8 mouse cellular contexts compared by ENCODE assay signal in genomic region chr4:43560243-43560611, GRCm38 (mm10). TPM values are rescaled to one million over a fixed set of nuclear protein-coding genes. Genes with fewer than 3 reads are reported as not detected.
DNase-seq lines count a peak whose midpoint lies in the region; ATAC-seq lines count a peak whose summit lies in the region.

No protein-coding gene starts in this region.

- no peaks in the 10 kb centered on the region for H3K9me3 ChIP-seq in erythroblast, embryonic 14.5 days (ENCODE audit: control insufficient read depth, low read length)
- no peaks in the 10 kb centered on the region for H3K9me3 ChIP-seq in heart, embryonic 13.5 days
- H3K9me3 ChIP-seq in kidney, embryonic 16.5 days (ENCODE audit: low read length): no peaks in the 10 kb centered on the region

- peaks cover 66% of the 10 kb centered on the region for H3K36me3 ChIP-seq in erythroblast, embryonic 14.5 days (ENCODE audit: control insufficient read depth)
- H3K36me3 ChIP-seq in heart, embryonic 13.5 days: peaks cover 43% of the 10 kb centered on the region
- H3K36me3 ChIP-seq in kidney, embryonic 16.5 days (ENCODE audit: insufficient read depth, low read length): peaks cover 22% of the 10 kb centered on the region
- peaks cover 5% of the 10 kb centered on the region for H3K36me3 ChIP-seq in splenic B cell, adult 2 months (ENCODE audit: control insufficient read depth, insufficient read depth, low read length, poor library complexity, severe bottlenecking)

- H3K4me1 ChIP-seq in erythroblast, embryonic 14.5 days (ENCODE audit: control insufficient read depth): peaks cover 63% of the 10 kb centered on the region
- peaks cover 26% of the 10 kb centered on the region for H3K4me1 ChIP-seq in brown adipose tissue, adult 24 weeks (ENCODE audit: control insufficient read depth, insufficient read depth, insufficient read length, low read length)
- peaks cover 58% of the 10 kb centered on the region for H3K4me1 ChIP-seq in heart, embryonic 13.5 days
- peaks cover 56% of the 10 kb centered on the region for H3K4me1 ChIP-seq in kidney, embryonic 16.5 days (ENCODE audit: insufficient read depth, low read length)

- no peaks in the 10 kb centered on the region for H3K27me3 ChIP-seq in erythroblast, embryonic 14.5 days (ENCODE audit: control insufficient read depth)
- H3K27me3 ChIP-seq in heart, embryonic 13.5 days (replicated peaks): no peaks in the 10 kb centered on the region
- H3K27me3 ChIP-seq in kidney, embryonic 16.5 days (ENCODE audit: insufficient read depth, low read length): no peaks in the 10 kb centered on the region
- no peaks in the 10 kb centered on the region for H3K27me3 ChIP-seq in splenic B cell, adult 2 months (ENCODE audit: control insufficient read depth, insufficient read depth, low read length, poor library complexity, severe bottlenecking)

- 4% methylated on average over 6 of the region's 6 CpGs for WGBS in heart, embryonic 13.5 days
- 21% methylated on average over 6 of the region's 6 CpGs for WGBS in kidney, embryonic 16.5 days

- peak overlapping the region; percentile 82 for H3K4me3 ChIP-seq in erythroblast, embryonic 14.5 days (replicated peaks)
- peak overlapping the region; percentile 92 for H3K4me3 ChIP-seq in brown adipose tissue, adult 24 weeks (ENCODE audit: insufficient read depth, low read depth, low read length)
- peak overlapping the region; percentile 85 for H3K4me3 ChIP-seq in heart, embryonic 13.5 days
- peak overlapping the region; percentile 82 for H3K4me3 ChIP-seq in kidney, embryonic 16.5 days (ENCODE audit: low read length)

- peak; percentile 78 for DNase-seq in lung, postnatal 25 days (ENCODE audit: low spot score)
- peak; percentile 48 for DNase-seq in splenic B cell, adult 2 months (ENCODE audit: low read depth, low spot score)
- DNase-seq in c-Kit-positive CD71-positive TER-119-positive erythroid progenitor cells, embryonic 14.5 days (ENCODE audit: low spot score): no peak

- no peak for ATAC-seq in erythroblast, adult 5-6 weeks (replicated peaks; ENCODE audit: low FRiP score, poor library complexity, severe bottlenecking)
- no peak for ATAC-seq in heart, embryonic 13.5 days (ENCODE audit: extremely low read depth, insufficient number of reproducible peaks, low FRiP score, low TSS enrichment)
- ATAC-seq in kidney, embryonic 16.5 days (ENCODE audit: low FRiP score, low TSS enrichment): no peak

- H3K4me2 ChIP-seq in heart, embryonic 13.5 days: peak overlapping the region; percentile 86
- H3K4me2 ChIP-seq in kidney, embryonic 16.5 days (replicated peaks; ENCODE audit: low read depth, low read length): peak overlapping the region; percentile 73

- H3K27ac ChIP-seq in brown adipose tissue, adult 24 weeks (replicated peaks; ENCODE audit: low read depth, low read length): peak overlapping the region; percentile 77
- peak overlapping the region; percentile 100 for H3K27ac ChIP-seq in heart, embryonic 13.5 days (replicated peaks)
- H3K27ac ChIP-seq in kidney, embryonic 16.5 days (ENCODE audit: low read length): peak overlapping the region; percentile 100; the same call in 1 of the 2 replicates

- peak overlapping the region; percentile 98 for H3K9ac ChIP-seq in heart, embryonic 13.5 days
- H3K9ac ChIP-seq in kidney, embryonic 16.5 days (replicated peaks; ENCODE audit: low read length): peak overlapping the region; percentile 95

RNA-seq across cellular contexts. Expression of gene Creb3, which starts 1.9 kb away (rescaled TPM):
- polyA plus RNA-seq in erythroblast, embryonic 14.5 days (2012): 0.10 and 0.20 TPM in 2 replicates
- 1.7 and 6.7 TPM in 2 replicates for total RNA-seq in erythroblast, adult 5-6 weeks (2015; ENCODE audit: low replicate concordance)
- total RNA-seq in erythroblast, adult 5-6 weeks (2017; ENCODE audit: low replicate concordance): 35.8 and 52.6 TPM in 2 replicates
- 18.1 TPM in 2 replicates for polyA plus RNA-seq in brown adipose tissue, adult 24 weeks (2012; ENCODE audit: insufficient read depth, insufficient read length, missing spikeins)
- polyA plus RNA-seq in heart, embryonic 13.5 days (2015; fragmentation: Nextera tagmentation; extraction: Ambion mirVana): 57.8 and 59.1 TPM in 2 replicates
- 80.2 and 83.0 TPM in 2 replicates for polyA plus RNA-seq in kidney, embryonic 16.5 days (2015; fragmentation: Nextera tagmentation; extraction: Ambion mirVana)

RNA-seq across cellular contexts. Expression of gene Tln1, which starts 2.3 kb away (rescaled TPM):
- polyA plus RNA-seq in erythroblast, embryonic 14.5 days (2012): 17.6 and 19.2 TPM in 2 replicates
- total RNA-seq in erythroblast, adult 5-6 weeks (2015; ENCODE audit: low replicate concordance): 47.8 and 86.3 TPM in 2 replicates
- total RNA-seq in erythroblast, adult 5-6 weeks (2017; ENCODE audit: low replicate concordance): 197 and 262 TPM in 2 replicates
- 55.6 and 61.1 TPM in 2 replicates for polyA plus RNA-seq in brown adipose tissue, adult 24 weeks (2012; ENCODE audit: insufficient read depth, insufficient read length, missing spikeins)
- 76.9 and 78.1 TPM in 2 replicates for polyA plus RNA-seq in heart, embryonic 13.5 days (2015; fragmentation: Nextera tagmentation; extraction: Ambion mirVana)
- 66.5 and 69.1 TPM in 2 replicates for polyA plus RNA-seq in kidney, embryonic 16.5 days (2015; fragmentation: Nextera tagmentation; extraction: Ambion mirVana)

RNA-seq across cellular contexts. Expression of gene Rgp1, which starts 18.3 kb away (rescaled TPM):
- 3.5 and 7.2 TPM in 2 replicates for polyA plus RNA-seq in erythroblast, embryonic 14.5 days (2012)
- total RNA-seq in erythroblast, adult 5-6 weeks (2015; ENCODE audit: low replicate concordance): 8.6 and 10.6 TPM in 2 replicates
- 5.7 and 8.9 TPM in 2 replicates for total RNA-seq in erythroblast, adult 5-6 weeks (2017; ENCODE audit: low replicate concordance)
- polyA plus RNA-seq in brown adipose tissue, adult 24 weeks (2012; ENCODE audit: insufficient read depth, insufficient read length, missing spikeins): 14.6 and 17.2 TPM in 2 replicates
- 20.6 and 21.4 TPM in 2 replicates for polyA plus RNA-seq in heart, embryonic 13.5 days (2015; fragmentation: Nextera tagmentation; extraction: Ambion mirVana)
- 32.3 and 33.0 TPM in 2 replicates for polyA plus RNA-seq in kidney, embryonic 16.5 days (2015; fragmentation: Nextera tagmentation; extraction: Ambion mirVana)

RNA-seq across cellular contexts. Expression of gene Gba2, which starts 18.4 kb away (rescaled TPM):
- polyA plus RNA-seq in erythroblast, embryonic 14.5 days (2012): 0.70 and 1.1 TPM in 2 replicates
- 4.2 and 7.3 TPM in 2 replicates for total RNA-seq in erythroblast, adult 5-6 weeks (2015; ENCODE audit: low replicate concordance)
- total RNA-seq in erythroblast, adult 5-6 weeks (2017; ENCODE audit: low replicate concordance): 7.4 and 12.0 TPM in 2 replicates
- 2.3 and 3.6 TPM in 2 replicates for polyA plus RNA-seq in brown adipose tissue, adult 24 weeks (2012; ENCODE audit: insufficient read depth, insufficient read length, missing spikeins)
- 20.3 and 22.4 TPM in 2 replicates for polyA plus RNA-seq in heart, embryonic 13.5 days (2015; fragmentation: Nextera tagmentation; extraction: Ambion mirVana)
- 25.8 and 26.3 TPM in 2 replicates for polyA plus RNA-seq in kidney, embryonic 16.5 days (2015; fragmentation: Nextera tagmentation; extraction: Ambion mirVana)

RNA-seq across cellular contexts. Expression of gene Msmp, which starts 24.1 kb away (rescaled TPM):
- polyA plus RNA-seq in erythroblast, embryonic 14.5 days (2012): not detected in 2 replicates
- not detected in 2 replicates for total RNA-seq in erythroblast, adult 5-6 weeks (2015; ENCODE audit: low replicate concordance)
- not detected in 2 replicates for total RNA-seq in erythroblast, adult 5-6 weeks (2017; ENCODE audit: low replicate concordance)
- 1.5 TPM in 1 of 2 replicates, not detected in the other for polyA plus RNA-seq in brown adipose tissue, adult 24 weeks (2012; ENCODE audit: insufficient read depth, insufficient read length, missing spikeins)
- 0.62 and 2.1 TPM in 2 replicates for polyA plus RNA-seq in heart, embryonic 13.5 days (2015; fragmentation: Nextera tagmentation; extraction: Ambion mirVana)
- polyA plus RNA-seq in kidney, embryonic 16.5 days (2015; fragmentation: Nextera tagmentation; extraction: Ambion mirVana): 0.89 and 3.1 TPM in 2 replicates

Comparison
In these comparisons a context has a peak if more than half of its experiments do, and no peak if none do; other contexts are left out.
1. RNA of gene Creb3, which starts 1.9 kb away (polyA plus RNA-seq): 80.2 to 83.0 TPM in kidney, embryonic 16.5 days, 57.8 to 59.1 TPM in heart, embryonic 13.5 days and 18.1 TPM in brown adipose tissue, adult 24 weeks; 0.10 to 0.20 TPM in erythroblast, embryonic 14.5 days; every median in the first group is over 10 times any median in the second.
2. Peak in every context shown above with its lines, with median percentiles within 50 percentile points of each other: H3K4me3 ChIP-seq and H3K27ac ChIP-seq.